In the genomic region with DNA sequence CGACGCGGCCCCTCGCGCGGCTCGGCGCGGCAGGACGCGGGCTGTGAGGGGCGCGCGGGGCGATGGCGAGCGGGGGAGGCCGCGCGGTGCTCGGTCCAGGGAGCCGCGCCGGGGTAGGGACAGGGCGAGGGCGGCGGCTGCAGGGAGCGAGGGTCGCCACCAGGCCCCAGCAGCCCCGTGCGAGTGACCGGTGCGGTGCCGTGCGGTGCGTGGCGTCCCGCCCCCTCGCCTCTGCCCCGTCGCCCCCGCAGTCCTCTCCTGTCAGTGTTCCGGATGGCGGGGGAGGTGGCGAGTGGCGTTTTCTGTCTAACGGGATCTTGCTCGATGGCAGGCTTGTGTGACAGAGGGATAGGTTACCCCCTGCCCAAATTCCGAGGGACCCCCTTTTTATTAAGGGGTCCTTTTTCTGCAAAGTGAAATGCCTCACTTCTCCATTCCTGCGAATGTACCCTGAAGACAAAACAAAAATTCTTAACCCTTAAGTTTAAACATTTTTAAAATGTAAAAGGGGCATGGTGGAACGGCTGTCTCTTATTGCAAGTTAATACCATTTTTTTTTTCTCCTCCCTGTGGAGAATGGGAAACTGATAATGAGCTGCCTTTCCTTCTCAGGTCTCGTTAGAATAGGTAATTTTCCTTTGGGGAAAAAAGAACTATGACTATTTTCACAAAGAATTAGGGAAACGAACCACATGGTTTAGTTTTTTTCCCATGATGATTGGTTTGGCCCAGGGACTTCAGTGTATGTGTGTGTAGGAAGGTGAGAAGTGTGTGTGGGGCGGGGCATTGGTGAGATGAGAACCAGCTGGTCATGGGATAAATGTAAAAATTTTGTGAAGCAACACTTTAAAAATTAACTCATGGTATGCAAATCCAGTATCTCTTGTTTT, we compare ENCODE assay signal across 8 mouse cellular contexts. TPM values are rescaled to one million over a fixed set of nuclear protein-coding genes. Genes with fewer than 3 reads are reported as not detected.
A peak's percentile ranks its signal among the peaks of the same experiment; 100 is the strongest.
DNase-seq lines count a peak whose midpoint lies in the region; ATAC-seq and TF ChIP-seq lines count a peak whose summit lies in the region.

No protein-coding gene starts in this region.

- peak overlapping the region; percentile 86 for H3K4me2 ChIP-seq in CH12.LX (ENCODE audit: insufficient read depth, low read depth, poor library complexity, severe bottlenecking)
- peak overlapping the region; percentile 78 for H3K4me2 ChIP-seq in heart, embryonic 11.5 days
- H3K4me2 ChIP-seq in kidney, postnatal 0 days (ENCODE audit: low read length): peak overlapping the region; percentile 74
- H3K4me2 ChIP-seq in liver, embryonic 16.5 days (ENCODE audit: low read depth, low read length): peak overlapping the region; percentile 93
- peak overlapping the region; percentile 47 for H3K4me2 ChIP-seq in neural tube, embryonic 14.5 days (ENCODE audit: low read depth, low read length)

- H3K27ac ChIP-seq in CH12.LX (ENCODE audit: insufficient read depth, low read depth): peak overlapping the region; percentile 34; the same call in 1 of the 2 replicates
- peak overlapping the region; percentile 95 for H3K27ac ChIP-seq in heart, embryonic 11.5 days (ENCODE audit: low read depth, low read length)
- H3K27ac ChIP-seq in kidney, postnatal 0 days: peak overlapping the region; percentile 95
- peak overlapping the region; percentile 75 for H3K27ac ChIP-seq in liver, embryonic 16.5 days (ENCODE audit: low read length)
- peak overlapping the region; percentile 98 for H3K27ac ChIP-seq in neural tube, embryonic 14.5 days (ENCODE audit: low read depth, low read length)

- TF ChIP-seq RAD21 in CH12.LX (IDR thresholded peaks at IDR 0.05; ENCODE audit: low read depth, low read length): no peak

- H3K9me3 ChIP-seq in CH12.LX (replicated peaks; ENCODE audit: low read length): no peaks in the 10 kb centered on the region
- H3K9me3 ChIP-seq in heart, embryonic 11.5 days (replicated peaks; ENCODE audit: control insufficient read depth, low read length): no peaks in the 10 kb centered on the region
- H3K9me3 ChIP-seq in kidney, postnatal 0 days (replicated peaks; ENCODE audit: low read length): no peaks in the 10 kb centered on the region
- H3K9me3 ChIP-seq in liver, embryonic 16.5 days (replicated peaks; ENCODE audit: control insufficient read depth, low read length): no peaks in the 10 kb centered on the region
- H3K9me3 ChIP-seq in neural tube, embryonic 14.5 days (ENCODE audit: control insufficient read depth, low read length): no peaks in the 10 kb centered on the region

- peak overlapping the region; percentile 74 to 97 (median 94) for H3K4me3 ChIP-seq in CH12.LX (replicated peaks in 1 of 3; ENCODE audit: low read depth in 2 of 3, low read length in 2 of 3, poor library complexity in 1 of 3)
- peak overlapping the region; percentile 94 for H3K4me3 ChIP-seq in heart, embryonic 11.5 days (ENCODE audit: low read depth, low read length)
- peak overlapping the region; percentile 96 for H3K4me3 ChIP-seq in kidney, postnatal 0 days (replicated peaks; ENCODE audit: low read depth, low read length)
- peak overlapping the region; percentile 82 for H3K4me3 ChIP-seq in liver, embryonic 16.5 days (ENCODE audit: low read depth, low read length)
- H3K4me3 ChIP-seq in neural tube, embryonic 14.5 days (ENCODE audit: low read depth, low read length): peak overlapping the region; percentile 89

- TF ChIP-seq EP300 in CH12.LX (IDR thresholded peaks at IDR 0.05; ENCODE audit: low read length): no peak

- peak; percentile 74 for ATAC-seq in heart, embryonic 11.5 days (replicated peaks; ENCODE audit: insufficient number of reproducible peaks, low FRiP score, low TSS enrichment)
- ATAC-seq in kidney, postnatal 0 days (replicated peaks; ENCODE audit: low FRiP score, low read depth): peak; percentile 82
- ATAC-seq in liver, embryonic 16.5 days (ENCODE audit: low read depth): peak; percentile 53
- ATAC-seq in neural tube, embryonic 14.5 days (ENCODE audit: low read depth): peak; percentile 90

- DNase-seq in CH12.LX (ENCODE audit: extremely low read depth): peak; percentile 32
- DNase-seq in ZHBTc4 (ENCODE audit: low read depth, low spot score): peak; percentile 42
- DNase-seq in embryo, embryonic 10 days (ENCODE audit: low spot score): peak; percentile 24
- peak; percentile 66 for DNase-seq in kidney, postnatal 0 days (ENCODE audit: low spot score)
- DNase-seq in adipocyte (ENCODE audit: low spot score): no peak

- TF ChIP-seq CTCF in CH12.LX (conservative IDR thresholded peaks at IDR 0.05 in 1 of 2, IDR thresholded peaks at IDR 0.05 in 1 of 2; ENCODE audit: low read depth in 2 of 2, low read length in 2 of 2): no peak
- TF ChIP-seq CTCF in kidney, postnatal 0 days (IDR thresholded peaks at IDR 0.05; ENCODE audit: low read depth): no peak

- H3K9ac ChIP-seq in CH12.LX (ENCODE audit: insufficient read depth, low read depth): peak overlapping the region; percentile 77
- peak overlapping the region; percentile 96 for H3K9ac ChIP-seq in heart, embryonic 11.5 days (ENCODE audit: low read depth, low read length)
- H3K9ac ChIP-seq in kidney, postnatal 0 days (ENCODE audit: low read depth, low read length): peak overlapping the region; percentile 92
- peak overlapping the region; percentile 72 for H3K9ac ChIP-seq in liver, embryonic 16.5 days (ENCODE audit: low read depth, low read length)
- H3K9ac ChIP-seq in neural tube, embryonic 14.5 days (replicated peaks; ENCODE audit: low read depth, low read length): peak overlapping the region; percentile 94

- dilution Hi-C loops in CH12.LX (cut with MboI; ENCODE audit: extremely low pct_ligation_motif_present, extremely low pct_unique_long_range_greater_than_20kb, low sequenced_read_pairs): no loop called here

- no peaks in the 10 kb centered on the region for H3K27me3 ChIP-seq in CH12.LX (replicated peaks)
- no peaks in the 10 kb centered on the region for H3K27me3 ChIP-seq in heart, embryonic 11.5 days (ENCODE audit: control insufficient read depth, insufficient read depth, low read length)
- H3K27me3 ChIP-seq in kidney, postnatal 0 days (ENCODE audit: insufficient read depth, low read length): no peaks in the 10 kb centered on the region
- H3K27me3 ChIP-seq in liver, embryonic 16.5 days (ENCODE audit: control insufficient read depth, insufficient read depth, low read depth, low read length): no peaks in the 10 kb centered on the region
- H3K27me3 ChIP-seq in neural tube, embryonic 14.5 days (ENCODE audit: control insufficient read depth, insufficient read depth, low read length): no peaks in the 10 kb centered on the region

- in situ Hi-C loops in CH12.LX (cut with MboI; ENCODE audit: low pct_ligation_motif_present, low pct_unique_long_range_greater_than_20kb, low sequenced_read_pairs): no loop called here

- H3K4me1 ChIP-seq in CH12.LX (ENCODE audit: control insufficient read depth in 1 of 2, insufficient read depth in 2 of 2): peaks cover 0 to 9% of the 10 kb centered on the region in 2 experiments; a peak in 2 of 4 replicates
- H3K4me1 ChIP-seq in heart, embryonic 11.5 days (ENCODE audit: control insufficient read depth, insufficient read depth, low read length): peaks cover 20% of the 10 kb centered on the region
- 0 out of 2 replicates have a peak, but pooled peaks cover 5% of the 10 kb centered on the region for H3K4me1 ChIP-seq in kidney, postnatal 0 days (replicated peaks; ENCODE audit: insufficient read depth, low read length)
- peaks cover 7% of the 10 kb centered on the region for H3K4me1 ChIP-seq in liver, embryonic 16.5 days (ENCODE audit: control insufficient read depth, low read depth, low read length)
- H3K4me1 ChIP-seq in neural tube, embryonic 14.5 days (ENCODE audit: control insufficient read depth, insufficient read depth, low read length): peaks cover 6% of the 10 kb centered on the region; the same call in 1 of the 2 replicates

- TF ChIP-seq POLR2A in CH12.LX (IDR thresholded peaks at IDR 0.05; ENCODE audit: low read depth, low read length): no peak

- no peaks in the 10 kb centered on the region for H3K36me3 ChIP-seq in CH12.LX (replicated peaks in 1 of 2; ENCODE audit: control insufficient read depth in 1 of 2, insufficient read depth in 1 of 2, low read length in 1 of 2)
- no peaks in the 10 kb centered on the region for H3K36me3 ChIP-seq in heart, embryonic 11.5 days (ENCODE audit: control insufficient read depth, insufficient read depth, low read length)
- H3K36me3 ChIP-seq in kidney, postnatal 0 days (ENCODE audit: insufficient read depth, low read length): no peaks in the 10 kb centered on the region
- no peaks in the 10 kb centered on the region for H3K36me3 ChIP-seq in liver, embryonic 16.5 days (ENCODE audit: control insufficient read depth, insufficient read depth)
- no peaks in the 10 kb centered on the region for H3K36me3 ChIP-seq in neural tube, embryonic 14.5 days (ENCODE audit: control insufficient read depth, insufficient read depth, low read length)

- under 1% methylated on average over 33 of the region's 54 CpGs for WGBS in heart, embryonic 11.5 days (ENCODE audit: insufficient replicate concordance)
- WGBS in kidney, postnatal 0 days: under 1% methylated on average over 54 of the region's 54 CpGs
- 1% methylated on average over 53 of the region's 54 CpGs for WGBS in liver, embryonic 16.5 days (ENCODE audit: insufficient replicate concordance)
- 1% methylated on average over 53 of the region's 54 CpGs for WGBS in neural tube, embryonic 14.5 days

- peaks cover 14% of the 10 kb centered on the region for H3K79me2 ChIP-seq in CH12.LX (replicated peaks; ENCODE audit: control insufficient read depth, extremely low read depth, insufficient read depth, poor library complexity, severe bottlenecking)

TF ChIP-seq in CH12.LX, 34 proteins besides CTCF, POLR2A, EP300 and RAD21 (continues in another document):
- no peak for TF ChIP-seq PAX5 (IDR thresholded peaks at IDR 0.05; ENCODE audit: low read length)
- no peak for TF ChIP-seq TCF12 (IDR thresholded peaks at IDR 0.05; ENCODE audit: low read depth, low read length)
- 0 out of 2 replicates have a peak, but pooled peaks have one; percentile 14 for TF ChIP-seq BHLHE40 (IDR thresholded peaks at IDR 0.05; ENCODE audit: low read depth, low read length)
- peak; percentile 46; the same call in 1 of the 2 replicates for TF ChIP-seq SIN3A (IDR thresholded peaks at IDR 0.05; ENCODE audit: low read length)
- peak; percentile 59; the same call in 1 of the 2 replicates for TF ChIP-seq MXI1 (IDR thresholded peaks at IDR 0.05; ENCODE audit: low read depth, low read length)
- peak; percentile 52 for TF ChIP-seq MAX (IDR thresholded peaks at IDR 0.05; ENCODE audit: low read length)
- 0 out of 2 replicates have a peak, but pooled peaks have one; percentile 3 for TF ChIP-seq IRF4 (IDR thresholded peaks at IDR 0.05; ENCODE audit: low read depth, low read length)

RNA-seq across cellular contexts. Expression of a gene that starts 0.8 kb away (rescaled TPM):
- total RNA-seq in CH12.LX (2012; rRNA removed) (11.2 and 14.0 TPM in 2 replicates), CH12.LX (2014; rRNA removed) (15.0 and 15.9 TPM in 2 replicates)
- 7.5 and 8.7 TPM in 2 replicates for polyA plus RNA-seq in CH12.LX (2012; ENCODE audit: insufficient read length, low read depth)
- polyA plus RNA-seq in heart, embryonic 11.5 days (2014; fragmentation: Nextera tagmentation; extraction: Ambion mirVana): 37.0 and 39.6 TPM in 2 replicates
- polyA plus RNA-seq in kidney, postnatal 0 days (2015; fragmentation: Nextera tagmentation; extraction: Ambion mirVana): 22.1 and 22.7 TPM in 2 replicates
- polyA plus RNA-seq in liver, embryonic 16.5 days (2015; fragmentation: Nextera tagmentation; extraction: Ambion mirVana): 3.9 and 4.0 TPM in 2 replicates
- polyA plus RNA-seq in neural tube, embryonic 14.5 days (2014; fragmentation: Nextera tagmentation; extraction: Ambion mirVana): 103 and 106 TPM in 2 replicates

Comparison
In these comparisons a context has a peak if more than half of its experiments do, and no peak if none do; other contexts are left out.
1. H3K27ac ChIP-seq: peak in every context shown above with its lines; median percentile 98 in neural tube, embryonic 14.5 days; 95 in heart, embryonic 11.5 days; 95 in kidney, postnatal 0 days; 75 in liver, embryonic 16.5 days; 34 in CH12.LX.